Mouse (Mus musculus): ENCODE measurements at regions not wholly inside any gene's neighbourhood (a gene's known extent, or its start where the extent isn't known, plus 50 kb on each side); places are given as distances from the start of the nearest gene placed in this dataset.

DNA sequence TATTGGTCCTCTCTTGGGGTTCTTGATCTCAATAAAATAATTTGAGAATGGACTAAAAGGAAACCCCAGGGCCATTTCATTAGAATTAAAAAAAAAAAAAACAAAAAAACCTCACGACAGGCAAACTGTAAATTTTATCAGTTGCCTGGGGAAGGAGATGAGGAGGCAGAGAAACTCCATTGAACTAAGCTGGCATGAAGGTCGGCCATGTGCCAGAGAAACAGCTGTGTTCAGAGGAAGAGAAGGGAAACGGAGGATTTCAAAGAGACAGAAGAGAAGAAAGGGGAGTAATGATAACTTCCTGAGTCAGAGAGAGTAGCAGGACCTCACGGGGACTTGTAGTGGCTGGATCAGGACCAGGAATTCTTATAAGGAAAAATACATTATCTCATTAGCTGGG is 377.7 kb downstream of the Eipr1 start:
- Histone ChIP-seq H3K9me3 (no peaks in the 10 kb centered on the region), H3K4me3 (no peak overlapping the region), H3K36me3 (no peaks in the 10 kb centered on the region), H3K9ac (no peak overlapping the region), H3K27ac (no peak overlapping the region), H3K4me2 (no peak overlapping the region), H3K4me1 (replicated peaks) (peaks cover 12% of the 10 kb centered on the region), H3K27me3 (no peaks in the 10 kb centered on the region)
- WGBS: 74% methylated on average over 4 of the region's 4 CpGs
- ATAC-seq (ENCODE audit: low FRiP score): no peak

DNA sequence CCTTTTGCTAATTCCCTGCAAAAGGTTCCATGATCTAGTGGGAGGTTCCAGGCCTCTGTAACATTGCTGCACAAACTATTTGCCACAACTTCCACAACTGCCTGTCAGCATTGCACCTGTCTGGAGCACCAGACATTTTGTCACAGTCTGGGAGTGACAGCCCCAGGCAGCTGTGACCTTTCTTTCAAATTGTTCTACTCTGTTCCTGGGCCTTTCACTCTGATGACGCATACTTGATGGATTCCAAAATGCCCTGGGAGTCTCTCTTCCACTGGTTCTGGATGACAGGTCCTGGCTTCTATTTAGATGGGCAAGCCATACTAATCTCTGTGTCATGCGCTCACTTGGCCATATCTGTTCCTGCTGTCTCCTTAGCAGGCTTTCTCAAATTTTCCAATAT is 382.7 kb downstream of the Eipr1 start:
- peaks cover 24% of the 10 kb centered on the region for H3K4me1 ChIP-seq (replicated peaks)
- H3K9me3 ChIP-seq: no peaks in the 10 kb centered on the region
- no peak overlapping the region for H3K9ac ChIP-seq
- H3K4me2 ChIP-seq: no peak overlapping the region
- no peaks in the 10 kb centered on the region for H3K27me3 ChIP-seq
- no peaks in the 10 kb centered on the region for H3K36me3 ChIP-seq
- no peak overlapping the region for H3K4me3 ChIP-seq
- H3K27ac ChIP-seq: no peak overlapping the region
- 83% methylated on average over 2 of the region's 2 CpGs for WGBS
- ATAC-seq (ENCODE audit: low FRiP score): no peak

DNA sequence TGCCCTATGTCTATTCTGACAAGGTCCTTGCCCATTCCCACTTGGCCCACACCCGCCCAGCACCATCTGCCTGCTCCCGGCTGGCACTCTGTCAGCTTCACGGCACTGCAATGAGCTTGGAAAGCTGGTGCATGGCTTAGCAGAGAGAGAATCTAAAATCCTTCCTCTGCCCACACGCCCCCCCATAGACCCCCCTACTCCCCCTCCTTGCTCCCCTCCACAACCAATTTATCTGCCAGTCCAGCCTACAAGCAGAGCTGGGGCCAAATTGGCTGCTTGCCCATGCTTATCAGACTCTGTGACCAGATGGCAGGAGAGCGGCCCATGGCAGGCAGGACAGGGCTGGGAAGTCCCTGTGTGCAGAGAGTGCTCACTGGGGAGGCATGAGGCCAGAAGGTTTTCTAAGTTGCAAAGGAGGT is 385.3 kb downstream of the Eipr1 start:
- no peaks in the 10 kb centered on the region for H3K27me3 ChIP-seq
- H3K36me3 ChIP-seq: no peaks in the 10 kb centered on the region
- ATAC-seq (ENCODE audit: low FRiP score): peak; percentile 80
- no peak overlapping the region for H3K4me2 ChIP-seq
- no peak overlapping the region for H3K9ac ChIP-seq
- H3K4me3 ChIP-seq: no peak overlapping the region
- no peaks in the 10 kb centered on the region for H3K9me3 ChIP-seq
- 25% methylated on average over 5 of the region's 5 CpGs for WGBS
- H3K27ac ChIP-seq: peak overlapping the region; percentile 79
- H3K4me1 ChIP-seq (replicated peaks): peaks cover 39% of the 10 kb centered on the region

DNA sequence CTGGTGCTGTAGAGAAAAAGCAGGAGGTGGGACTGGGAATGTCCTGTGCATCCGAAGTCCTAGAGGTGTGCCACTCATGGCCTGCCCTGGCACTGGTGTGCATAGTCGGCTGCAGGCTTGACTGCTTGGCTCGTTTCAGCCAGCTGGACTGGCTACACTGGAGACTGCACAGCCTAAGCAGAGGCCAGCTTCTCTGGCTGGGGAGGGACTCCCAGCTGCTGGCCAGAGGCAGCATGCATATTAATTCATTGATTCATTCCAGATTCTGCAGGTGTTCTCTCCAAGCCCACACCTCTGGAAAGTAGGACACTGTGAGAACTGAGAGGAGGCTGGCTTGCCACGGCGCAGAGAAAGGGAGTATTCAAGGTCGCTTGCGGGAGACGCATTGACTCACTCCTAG is 385.9 kb downstream of the Eipr1 start:
- Histone ChIP-seq H3K9me3 (no peaks in the 10 kb centered on the region), H3K27ac (peak overlapping the region; percentile 79), H3K4me3 (no peak overlapping the region), H3K36me3 (no peaks in the 10 kb centered on the region), H3K9ac (no peak overlapping the region), H3K4me1 (replicated peaks) (peaks cover 45% of the 10 kb centered on the region), H3K4me2 (no peak overlapping the region), H3K27me3 (no peaks in the 10 kb centered on the region)
- ATAC-seq (ENCODE audit: low FRiP score): peak; percentile 28
- 69% methylated on average over 8 of the region's 8 CpGs for WGBS

GRCm38 (mm10) chr12:29140576-29140975 is 387.6 kb upstream of the Myt1l start:
- no peak for ATAC-seq (ENCODE audit: low FRiP score)
- H3K4me1 ChIP-seq (replicated peaks): peaks cover 55% of the 10 kb centered on the region

DNA sequence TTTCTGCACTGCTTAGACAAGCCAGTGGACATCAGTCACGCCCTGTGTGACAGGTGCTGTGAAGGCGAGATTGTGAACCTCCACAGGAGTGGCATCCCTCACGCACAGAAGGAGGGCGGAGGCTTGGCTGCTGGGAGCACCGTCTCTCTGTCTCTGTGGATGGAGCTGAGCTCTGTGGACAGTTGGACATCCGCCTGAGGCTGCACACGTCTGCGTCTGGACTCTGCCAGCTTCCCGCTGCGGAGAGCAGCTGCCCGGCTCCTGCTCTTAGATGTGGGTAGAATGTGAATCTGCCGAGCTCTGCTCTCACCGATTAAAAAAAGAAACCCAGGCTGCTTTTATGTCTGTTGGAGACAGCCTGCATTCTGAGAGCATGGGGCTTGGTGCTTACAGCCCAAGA is 387.1 kb upstream of the Myt1l start:
- H3K4me2 ChIP-seq: peak overlapping the region; percentile 20; the same call in 1 of the 2 replicates
- peak; percentile 57 for ATAC-seq (ENCODE audit: low FRiP score)
- peaks cover 52% of the 10 kb centered on the region for H3K4me1 ChIP-seq (replicated peaks)
- H3K9me3 ChIP-seq: no peaks in the 10 kb centered on the region
- no peak overlapping the region for H3K4me3 ChIP-seq
- WGBS: 26% methylated on average over 13 of the region's 13 CpGs
- no peaks in the 10 kb centered on the region for H3K36me3 ChIP-seq
- 0 out of 2 replicates have a peak overlapping the region, but pooled peaks have one; percentile 14 for H3K9ac ChIP-seq
- no peaks in the 10 kb centered on the region for H3K27me3 ChIP-seq
- peak overlapping the region; percentile 87 for H3K27ac ChIP-seq

More at GRCm38 (mm10) chr12:29140576-29140975, 387.6 kb upstream of the Myt1l start:
- Histone ChIP-seq H3K4me2 (no peak overlapping the region), H3K27ac (peak overlapping the region; percentile 87), H3K27me3 (no peaks in the 10 kb centered on the region), H3K4me3 (no peak overlapping the region), H3K9me3 (no peaks in the 10 kb centered on the region), H3K36me3 (no peaks in the 10 kb centered on the region), H3K9ac (peak overlapping the region; percentile 14; the same call in 1 of the 2 replicates)
- WGBS: 30% methylated on average over 3 of the region's 3 CpGs

DNA sequence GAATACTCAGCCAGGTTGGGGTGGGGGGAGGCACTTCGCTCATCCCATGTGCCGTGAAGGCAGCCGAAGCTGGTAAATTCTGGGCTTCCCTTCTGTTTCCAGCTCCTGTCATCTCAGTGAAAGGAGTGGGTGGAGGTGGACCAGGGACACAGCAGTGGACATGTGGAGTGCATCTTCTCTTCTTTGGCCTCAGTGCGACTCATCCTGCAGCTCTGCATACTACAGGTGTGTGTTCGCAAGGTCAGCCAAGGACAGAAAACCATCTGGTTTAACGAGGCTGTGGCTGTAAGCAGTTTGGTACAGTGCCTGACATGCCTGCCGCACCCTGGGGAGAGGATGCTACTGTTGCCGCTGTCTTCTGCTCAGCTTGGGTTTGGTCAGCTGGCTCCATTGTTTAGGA is 386.3 kb upstream of the Myt1l start:
- H3K4me2 ChIP-seq: peak overlapping the region; percentile 22; the same call in 1 of the 2 replicates
- no peak overlapping the region for H3K4me3 ChIP-seq
- ATAC-seq (ENCODE audit: low FRiP score): no peak
- no peaks in the 10 kb centered on the region for H3K9me3 ChIP-seq
- peak overlapping the region; percentile 87 for H3K27ac ChIP-seq
- WGBS: 73% methylated on average over 8 of the region's 8 CpGs
- no peaks in the 10 kb centered on the region for H3K36me3 ChIP-seq
- H3K9ac ChIP-seq: peak overlapping the region; percentile 14; the same call in 1 of the 2 replicates
- H3K27me3 ChIP-seq: no peaks in the 10 kb centered on the region
- peaks cover 45% of the 10 kb centered on the region for H3K4me1 ChIP-seq (replicated peaks)

- no peak overlapping the region for H3K9ac ChIP-seq
- H3K9me3 ChIP-seq: no peaks in the 10 kb centered on the region
- no peak overlapping the region for H3K27ac ChIP-seq
- H3K27me3 ChIP-seq: no peaks in the 10 kb centered on the region
- no peak overlapping the region for H3K4me2 ChIP-seq
- ATAC-seq (ENCODE audit: low FRiP score): no peak
- no peak overlapping the region for H3K4me3 ChIP-seq
- WGBS: 67% methylated on average over 8 of the region's 8 CpGs
- peaks cover 31% of the 10 kb centered on the region for H3K4me1 ChIP-seq (replicated peaks)
- no peaks in the 10 kb centered on the region for H3K36me3 ChIP-seq
Observed at GRCm38 (mm10) chr12:29143297-29143696, 384.9 kb upstream of the Myt1l start.

GRCm38 (mm10) chr12:29160920-29161319 is 367.3 kb upstream of the Myt1l start:
- Histone ChIP-seq H3K9me3 (no peaks in the 10 kb centered on the region), H3K27me3 (no peaks in the 10 kb centered on the region), H3K4me2 (no peak overlapping the region), H3K9ac (no peak overlapping the region), H3K27ac (no peak overlapping the region), H3K4me1 (replicated peaks) (peaks cover 6% of the 10 kb centered on the region), H3K36me3 (no peaks in the 10 kb centered on the region), H3K4me3 (no peak overlapping the region)
- WGBS: 89% methylated on average over 1 of the region's 1 CpGs
- no peak for ATAC-seq (ENCODE audit: low FRiP score)

DNA sequence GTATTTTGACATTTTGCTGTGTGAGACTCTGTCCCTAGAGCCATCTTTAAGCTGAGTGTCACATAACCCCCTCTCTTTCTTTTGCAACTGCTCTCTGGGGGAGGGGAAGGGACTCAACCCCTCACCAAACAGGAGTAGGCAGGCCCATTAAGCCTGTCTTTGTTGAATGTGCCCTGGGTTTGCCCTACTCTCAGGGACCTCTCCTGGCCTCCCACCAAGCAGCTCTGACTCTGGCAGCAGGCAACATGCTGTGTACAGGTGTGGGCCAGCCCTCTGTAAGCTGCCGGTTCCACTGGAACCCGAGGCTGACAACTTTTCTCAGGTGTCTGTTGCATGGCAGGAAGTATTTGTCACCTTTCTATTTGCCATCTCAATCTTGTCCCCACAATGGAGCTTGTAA is 366.6 kb upstream of the Myt1l start:
- H3K9me3 ChIP-seq: no peaks in the 10 kb centered on the region
- 21% methylated on average over 2 of the region's 2 CpGs for WGBS

DNA sequence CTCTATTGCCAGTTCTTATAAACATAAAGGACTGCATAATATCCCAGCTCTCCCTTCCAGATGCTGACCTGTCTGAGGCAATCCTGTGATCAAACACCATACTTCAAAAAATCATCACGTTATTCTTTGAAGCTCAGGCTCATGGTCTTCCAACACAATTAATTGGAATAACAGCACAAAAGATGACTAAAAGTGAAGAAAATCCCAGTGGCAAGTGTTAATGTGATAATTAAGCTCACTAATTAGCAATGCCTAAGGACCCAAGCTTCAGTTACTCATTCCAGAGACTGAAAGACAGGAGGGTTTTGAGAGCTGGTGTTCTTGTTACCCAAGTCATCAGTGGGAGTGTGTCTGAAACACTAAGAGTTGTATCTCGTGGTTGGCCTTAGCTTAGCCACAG is 363.5 kb upstream of the Myt1l start:
- Histone ChIP-seq H3K27ac (no peak overlapping the region), H3K36me3 (no peaks in the 10 kb centered on the region), H3K4me3 (no peak overlapping the region), H3K4me2 (no peak overlapping the region), H3K4me1 (replicated peaks) (peaks cover 6% of the 10 kb centered on the region), H3K9me3 (no peaks in the 10 kb centered on the region), H3K9ac (no peak overlapping the region), H3K27me3 (no peaks in the 10 kb centered on the region)
- ATAC-seq (ENCODE audit: low FRiP score): no peak
- WGBS: 82% methylated on average over 2 of the region's 2 CpGs

More for the DNA sequence above, 366.6 kb upstream of the Myt1l start:
- no peak overlapping the region for H3K4me2 ChIP-seq
- no peak for ATAC-seq (ENCODE audit: low FRiP score)
- H3K4me3 ChIP-seq: no peak overlapping the region
- no peak overlapping the region for H3K9ac ChIP-seq
- no peaks in the 10 kb centered on the region for H3K36me3 ChIP-seq
- peaks cover 6% of the 10 kb centered on the region for H3K4me1 ChIP-seq (replicated peaks)
- H3K27me3 ChIP-seq: no peaks in the 10 kb centered on the region
- no peak overlapping the region for H3K27ac ChIP-seq

GRCm38 (mm10) chr12:29166316-29166715 is 361.9 kb upstream of the Myt1l start:
- H3K4me3 ChIP-seq: no peak overlapping the region
- H3K36me3 ChIP-seq: no peaks in the 10 kb centered on the region
- peaks cover 6% of the 10 kb centered on the region for H3K4me1 ChIP-seq (replicated peaks)
- no peak overlapping the region for H3K9ac ChIP-seq
- H3K4me2 ChIP-seq: no peak overlapping the region
- WGBS: 64% methylated on average over 2 of the region's 2 CpGs
- H3K27ac ChIP-seq: no peak overlapping the region
- no peaks in the 10 kb centered on the region for H3K27me3 ChIP-seq
- H3K9me3 ChIP-seq: no peaks in the 10 kb centered on the region
- no peak for ATAC-seq (ENCODE audit: low FRiP score)

DNA sequence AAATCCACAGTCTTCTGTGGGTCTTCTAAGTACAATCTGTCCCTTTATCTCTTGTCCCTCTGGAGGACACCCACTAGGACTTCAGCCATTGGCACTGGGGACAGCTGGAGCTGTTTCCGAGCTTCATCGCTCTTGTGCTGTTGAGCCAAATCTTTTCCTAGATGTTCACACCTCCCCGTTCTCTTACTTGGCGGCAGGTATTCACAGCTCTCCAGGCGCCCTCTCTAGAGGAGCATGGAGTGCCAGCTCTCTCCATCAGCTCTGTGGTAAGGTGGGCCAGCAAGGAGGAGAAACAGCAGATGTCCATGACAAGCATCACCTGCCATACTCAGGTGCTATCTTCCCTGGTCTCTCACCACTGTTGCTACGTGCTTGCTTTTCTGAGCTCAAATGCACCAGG is 360.3 kb upstream of the Myt1l start:
- Histone ChIP-seq H3K4me2 (no peak overlapping the region), H3K4me3 (no peak overlapping the region), H3K36me3 (no peaks in the 10 kb centered on the region), H3K9me3 (no peaks in the 10 kb centered on the region), H3K4me1 (replicated peaks) (no peaks in the 10 kb centered on the region), H3K27me3 (no peaks in the 10 kb centered on the region), H3K27ac (no peak overlapping the region), H3K9ac (no peak overlapping the region)
- ATAC-seq (ENCODE audit: low FRiP score): no peak
- 88% methylated on average over 6 of the region's 6 CpGs for WGBS

All from hindbrain, embryonic 13.5 days (tissue).